Mouse (Mus musculus) left cerebral cortex, adult 9 months (tissue): ENCODE measurements around the gene Nipsnap1.

Source experiments
- DNase-seq, 2 experiments: peaks; one replicate each; pipeline ENCODE4 v3.0.0; 2022; ENCODE audit warnings: low spot score in 2 of 2

Nipsnap1 gene

DNA sequence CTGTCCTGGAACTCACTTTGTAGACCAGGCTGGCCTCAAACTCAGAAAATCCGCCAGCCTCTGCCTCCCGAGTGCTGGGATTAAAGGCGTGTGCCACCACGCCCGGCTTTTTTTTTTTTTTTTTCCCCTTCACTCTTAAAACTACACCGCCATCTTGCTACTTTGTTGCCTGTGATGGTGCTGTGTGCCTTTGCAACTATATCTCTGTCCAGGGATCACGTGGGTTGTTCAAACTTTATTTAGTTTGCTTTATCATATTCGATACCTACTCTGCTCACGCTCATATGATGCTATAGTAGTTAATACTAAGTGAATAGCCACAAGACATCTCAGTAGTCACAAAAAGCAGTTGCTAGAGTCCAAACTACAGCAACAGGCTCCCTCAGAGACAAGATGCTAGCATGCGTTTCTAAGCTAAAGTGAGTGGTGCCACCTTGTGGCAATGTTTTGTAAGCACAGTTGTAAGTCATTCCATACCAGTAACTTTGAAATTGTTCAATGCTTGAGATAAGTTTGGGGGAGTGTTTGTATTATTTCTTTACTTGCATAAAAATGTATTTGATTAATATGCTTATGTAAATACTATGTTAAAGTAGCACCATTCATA lies 8.0 kb upstream of the Nipsnap1 start:
- peak in 1 of 2 experiments; percentile 63 for DNase-seq

DNA sequence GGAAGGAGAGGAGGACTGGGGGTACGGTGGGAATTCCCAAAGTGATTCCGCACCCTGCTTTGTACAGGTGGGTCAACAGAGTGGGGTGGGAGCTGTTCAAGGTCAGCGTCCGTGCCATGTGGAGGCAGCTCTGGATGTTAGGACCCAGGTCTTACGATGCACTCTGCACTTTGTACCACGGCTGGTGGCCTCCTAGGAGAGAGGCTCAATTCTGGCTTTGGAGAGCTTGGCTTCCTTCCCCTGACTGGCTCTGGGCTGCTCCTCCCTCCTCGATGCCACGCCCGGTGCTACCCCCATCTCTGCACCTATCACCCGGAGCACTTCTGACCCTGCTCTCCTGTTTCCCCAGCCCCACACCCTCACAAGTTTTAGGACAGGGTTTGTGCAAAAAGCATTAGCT lies 800 bp downstream of the Nipsnap1 start:
- DNase-seq, result no peak

DNA sequence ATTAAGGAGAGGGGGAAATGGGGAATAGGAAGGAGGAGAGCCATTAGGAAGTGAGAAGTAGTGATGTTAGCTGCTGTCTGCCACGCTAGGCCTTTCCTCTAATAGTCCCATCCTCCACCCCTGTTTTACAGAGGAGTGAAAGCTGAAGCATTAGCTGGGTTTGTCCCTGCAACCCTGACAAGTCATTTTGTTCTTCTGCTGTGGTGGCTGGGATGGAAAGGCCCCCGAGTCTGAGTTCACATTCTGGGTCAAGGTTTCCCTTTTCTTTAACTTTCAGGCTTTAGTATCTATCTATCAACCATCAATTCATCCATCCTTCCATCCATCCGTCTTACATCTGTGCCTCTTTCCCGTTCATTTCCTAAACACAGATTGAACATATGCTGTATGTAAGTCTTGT lies 7.3 kb downstream of the Nipsnap1 start:
- DNase-seq, result no peak

DNA sequence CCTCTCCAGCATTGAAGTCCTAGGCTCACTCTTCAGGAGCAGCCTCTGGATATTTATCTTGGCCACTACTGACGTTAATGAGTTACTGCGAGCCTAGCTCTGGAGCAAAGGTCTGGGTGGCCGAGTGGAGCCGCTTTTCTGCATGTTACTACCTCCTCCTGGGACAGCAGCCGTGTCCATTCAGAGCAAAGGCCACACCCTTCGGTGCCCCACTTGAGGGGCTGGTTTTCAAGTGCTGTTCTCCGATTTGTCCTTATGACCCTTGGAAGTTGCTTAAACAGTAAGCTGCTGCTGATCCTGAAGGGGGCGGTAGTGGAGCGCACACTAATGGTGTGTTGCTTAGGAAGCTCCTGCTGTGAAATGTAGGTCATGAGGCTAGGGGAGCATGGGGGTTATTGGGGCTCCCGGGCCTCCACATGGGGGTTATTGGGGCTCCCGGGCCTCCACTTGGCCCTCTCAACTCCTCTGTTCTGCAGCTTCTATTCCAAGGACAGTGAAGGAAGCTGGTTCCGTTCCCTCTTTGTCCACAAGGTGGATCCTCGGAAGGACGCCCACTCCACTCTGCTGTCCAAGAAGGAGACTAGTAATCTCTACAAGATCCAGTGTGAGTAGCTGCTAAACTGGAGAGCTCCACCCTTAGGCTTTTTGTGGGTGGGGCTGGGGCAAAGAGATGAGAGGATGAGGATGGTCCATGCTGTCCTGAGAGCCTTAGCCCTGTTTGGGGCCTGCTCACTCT lies 9.3 kb downstream of the Nipsnap1 start:
- peak in 1 of 2 experiments; percentile 12 for DNase-seq

DNA sequence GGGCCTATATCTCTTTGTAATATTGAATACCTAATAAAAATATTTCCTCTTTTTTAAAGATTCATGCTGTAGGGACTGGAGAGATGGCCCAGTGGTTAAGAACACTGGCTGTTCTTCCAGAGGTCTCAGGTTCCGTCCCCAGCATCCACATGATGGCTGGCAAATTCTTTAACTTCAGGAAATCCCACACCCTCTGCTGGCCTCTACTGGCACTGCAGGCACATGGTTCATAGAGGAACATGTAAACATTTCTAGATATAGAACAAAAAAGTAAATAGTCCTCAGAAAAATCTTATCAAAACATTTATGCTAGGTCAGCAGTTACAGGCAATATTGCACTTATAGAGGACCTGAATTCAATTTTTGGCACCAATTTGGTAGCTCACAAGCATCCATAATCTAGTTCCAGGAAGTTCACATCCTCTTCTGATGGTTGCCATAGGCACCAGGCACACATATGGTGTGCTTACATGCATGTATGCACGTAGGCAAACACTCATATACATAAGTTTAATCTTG lies 11.7 kb downstream of the Nipsnap1 start:
- peak in 1 of 2 experiments; percentile 48 for DNase-seq

DNA sequence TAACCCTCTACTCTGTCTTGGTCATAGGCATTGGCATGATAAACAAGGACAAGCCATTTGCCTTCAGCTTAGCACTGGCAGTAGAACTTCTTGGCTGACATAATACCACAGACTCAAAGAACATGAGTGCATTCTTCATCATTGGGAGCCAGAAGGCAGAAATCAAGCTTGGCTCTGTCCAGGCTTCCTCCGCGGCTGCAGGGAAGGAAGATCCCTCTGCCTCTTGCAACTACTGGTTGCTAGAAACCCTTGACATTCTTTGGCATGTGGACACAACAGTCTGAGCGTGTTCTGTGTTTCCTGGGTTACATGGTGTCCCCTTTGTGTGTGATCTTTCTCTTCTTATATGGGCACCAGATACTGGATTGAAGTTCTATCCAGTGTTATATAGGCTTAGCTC lies 13.2 kb downstream of the Nipsnap1 start:
- no peak for DNase-seq

DNA sequence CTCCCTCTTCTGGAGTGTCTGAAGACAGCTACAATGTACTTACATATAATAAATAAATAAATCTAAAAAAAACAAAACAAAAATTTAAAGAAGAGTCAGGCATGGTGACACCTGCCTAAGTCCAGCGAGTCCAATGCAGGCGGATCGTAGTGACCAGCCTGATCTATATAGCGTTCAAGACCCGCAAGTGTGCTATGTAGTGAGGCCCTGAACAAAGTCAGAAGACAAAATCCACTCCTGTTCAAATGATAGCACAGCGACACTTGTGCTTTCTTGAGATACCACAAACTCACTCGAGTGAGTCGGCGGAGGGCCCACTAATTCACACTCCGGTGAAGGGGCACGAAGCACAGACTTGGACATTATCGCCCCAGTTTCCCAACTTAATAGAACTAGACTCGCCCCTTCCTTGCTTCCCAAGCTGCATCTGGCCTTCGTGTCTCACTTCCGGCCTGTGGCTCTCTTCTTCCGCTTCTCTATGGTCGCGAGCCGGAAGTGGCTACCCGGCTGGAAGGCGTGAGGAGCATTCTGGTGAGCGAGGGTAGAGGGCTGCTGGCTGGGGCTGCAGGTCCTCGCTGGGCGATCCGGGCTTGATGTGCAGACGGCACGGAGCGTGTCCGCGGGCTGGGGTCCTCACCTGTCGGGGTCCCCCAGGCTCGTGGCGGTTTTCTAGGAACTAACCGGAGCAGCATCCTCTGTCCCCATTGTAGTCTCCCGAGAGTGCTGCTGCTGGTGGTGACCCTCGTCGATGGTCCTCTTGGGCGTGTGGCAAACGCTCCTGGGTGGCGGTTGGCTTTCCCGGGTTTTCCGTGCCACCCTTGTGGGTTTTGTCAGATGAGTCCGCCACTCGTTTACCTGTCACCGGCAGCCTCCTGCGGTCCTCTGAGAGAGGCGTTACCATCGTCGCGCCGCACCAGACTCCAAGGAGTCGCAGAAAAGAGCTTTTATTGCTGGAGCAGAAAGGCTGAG lies 21.4 kb downstream of the Nipsnap1 start, which contains the start of gene Thoc5:
Gene Thoc5 (plus strand): TSS at position 473 of the 969 bp plus-strand sequence.
- peak; percentile 55 to 83 for DNase-seq

DNA sequence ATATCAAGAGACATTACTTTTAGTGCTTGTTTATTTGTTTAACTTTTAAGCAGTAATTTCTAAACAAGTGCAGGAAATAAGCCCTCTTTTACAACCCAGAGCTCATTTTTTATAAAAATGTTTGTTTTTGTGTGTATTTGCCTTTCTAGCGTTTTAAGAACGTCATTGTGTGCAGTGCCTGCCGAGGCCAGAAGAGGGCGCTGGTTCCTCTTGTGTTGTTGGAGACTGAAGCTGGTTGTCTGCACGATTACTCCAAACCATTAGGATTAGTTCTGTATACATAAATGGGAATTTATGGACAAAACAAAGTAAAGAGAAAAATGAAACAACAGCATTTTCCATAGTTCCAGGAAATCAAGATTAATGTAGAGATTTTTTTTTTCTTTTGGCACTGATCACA lies 26.7 kb downstream of the Nipsnap1 start:
- DNase-seq, result no peak

DNA sequence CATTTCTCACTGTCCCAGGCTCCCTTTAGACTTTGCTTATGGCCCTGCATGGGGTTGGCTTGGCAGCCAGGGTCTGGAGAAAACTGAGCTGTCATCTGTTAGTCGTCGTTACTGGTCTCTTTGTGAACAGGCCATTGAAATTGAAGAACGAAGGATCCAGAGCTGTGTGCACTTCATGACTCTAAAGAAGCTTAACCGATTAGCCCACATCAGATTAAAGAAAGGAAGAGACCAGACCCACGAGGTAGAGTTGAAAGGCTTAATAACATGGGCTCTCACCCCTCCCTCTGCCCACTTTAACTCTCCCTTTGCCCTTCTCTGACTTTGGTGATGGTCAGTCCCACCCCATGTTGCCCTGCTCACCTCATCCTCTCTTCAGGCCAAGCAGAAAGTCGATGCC lies 28.2 kb downstream of the Nipsnap1 start:
- DNase-seq, result no peak

DNA sequence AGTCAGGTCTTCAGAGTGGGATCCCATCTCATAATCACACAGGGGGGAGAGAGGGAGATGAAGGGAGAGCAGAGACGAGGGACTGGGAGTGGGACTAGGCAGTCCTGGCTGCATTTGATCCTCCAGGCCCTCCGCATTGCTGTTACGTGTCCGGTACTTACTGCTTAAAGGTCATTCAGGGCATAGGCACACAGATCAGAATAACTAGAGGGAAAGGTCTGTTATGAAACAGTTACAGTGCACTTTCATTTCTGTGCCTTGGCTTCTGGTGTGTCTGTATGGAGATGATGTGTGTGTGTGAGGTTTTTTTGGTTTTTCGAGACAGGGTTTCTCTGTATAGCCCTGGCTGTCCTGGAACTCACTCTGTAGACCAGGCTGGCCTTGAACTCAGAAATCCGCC lies 32.5 kb downstream of the Nipsnap1 start:
- no peak for DNase-seq

DNA sequence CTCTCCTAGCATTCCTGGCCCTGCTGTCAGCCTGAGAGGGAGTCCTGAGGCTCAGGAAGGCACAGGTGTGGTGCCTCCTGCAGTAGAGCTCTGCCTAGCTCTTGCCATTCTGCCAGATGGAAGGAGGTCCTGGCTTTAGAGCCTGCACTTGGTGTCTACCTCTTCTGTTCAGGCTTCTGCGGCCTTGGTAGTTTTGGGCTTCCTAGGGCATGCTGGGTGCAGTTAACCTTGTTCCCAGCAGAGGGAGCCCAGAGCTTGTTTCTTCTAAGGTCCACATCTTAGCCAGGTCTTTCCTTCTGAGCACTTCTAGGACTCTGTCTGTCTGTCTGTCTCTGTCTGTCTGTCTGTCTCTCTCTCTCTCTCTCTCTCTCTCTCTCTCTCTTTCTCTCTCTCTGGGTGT lies 42.3 kb downstream of the Nipsnap1 start:
- DNase-seq, result peak in 1 of 2 experiments; percentile 70

DNA sequence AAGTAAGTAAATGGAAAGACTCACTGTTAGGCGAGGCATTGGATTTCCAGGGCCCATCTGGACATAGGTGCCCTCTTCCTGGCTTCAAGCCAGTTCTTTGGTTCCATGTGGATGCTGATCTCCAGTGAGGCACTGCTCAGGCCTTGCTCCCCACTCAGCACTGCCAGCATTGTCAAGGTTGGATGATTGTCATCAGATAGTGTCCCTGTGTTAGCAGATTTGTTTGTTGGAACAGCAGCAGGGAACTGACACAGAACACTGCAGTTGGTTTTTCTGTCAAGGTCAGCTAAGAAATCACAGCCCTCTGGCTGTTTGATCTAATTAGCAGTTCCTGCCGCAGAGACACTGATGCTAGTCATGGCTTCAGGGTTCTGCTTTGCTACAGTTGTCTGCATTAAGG lies 47.5 kb downstream of the Nipsnap1 start:
- no peak for DNase-seq

DNA sequence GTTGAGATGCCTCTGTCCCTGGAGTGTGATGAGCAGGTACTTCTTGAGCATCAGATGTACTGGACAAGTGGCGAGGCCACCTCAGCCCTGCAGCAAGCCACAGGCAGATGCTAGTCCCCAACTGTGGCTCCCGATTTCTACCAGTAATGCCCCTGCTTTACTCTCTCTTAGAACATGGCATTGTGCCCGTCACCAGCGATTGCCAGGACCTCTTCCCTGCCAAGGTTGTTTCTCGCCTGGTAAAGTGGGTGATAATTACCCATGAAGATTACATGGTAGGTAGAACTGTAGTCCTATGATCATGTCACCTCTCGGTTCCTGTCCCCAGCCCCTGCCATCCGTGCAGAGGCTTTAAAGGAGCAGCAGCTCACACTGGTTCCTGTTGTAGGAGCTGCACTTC lies 48.0 kb downstream of the Nipsnap1 start:
- DNase-seq, result no peak

DNA sequence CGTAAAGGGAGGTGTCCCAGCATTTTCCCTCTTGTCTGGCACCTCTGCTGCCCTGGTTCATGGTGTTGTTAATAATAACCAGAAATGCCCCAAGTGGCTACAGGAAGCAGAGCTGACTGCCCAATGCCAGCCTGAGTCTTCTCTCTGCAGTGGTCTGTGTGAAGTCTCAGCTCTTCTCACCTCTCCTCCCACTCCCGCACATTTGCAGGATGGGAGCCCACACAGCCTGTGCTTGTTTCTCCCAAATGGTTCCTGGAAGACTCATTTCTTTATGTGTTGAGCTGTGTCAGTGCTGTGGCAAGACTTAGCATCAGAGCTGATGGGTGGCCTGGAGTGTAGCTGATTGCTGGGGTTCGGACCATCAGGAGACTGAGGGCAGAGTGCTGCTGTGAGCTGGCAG lies 53.5 kb downstream of the Nipsnap1 start:
- peak in 1 of 2 experiments; percentile 68 for DNase-seq

DNA sequence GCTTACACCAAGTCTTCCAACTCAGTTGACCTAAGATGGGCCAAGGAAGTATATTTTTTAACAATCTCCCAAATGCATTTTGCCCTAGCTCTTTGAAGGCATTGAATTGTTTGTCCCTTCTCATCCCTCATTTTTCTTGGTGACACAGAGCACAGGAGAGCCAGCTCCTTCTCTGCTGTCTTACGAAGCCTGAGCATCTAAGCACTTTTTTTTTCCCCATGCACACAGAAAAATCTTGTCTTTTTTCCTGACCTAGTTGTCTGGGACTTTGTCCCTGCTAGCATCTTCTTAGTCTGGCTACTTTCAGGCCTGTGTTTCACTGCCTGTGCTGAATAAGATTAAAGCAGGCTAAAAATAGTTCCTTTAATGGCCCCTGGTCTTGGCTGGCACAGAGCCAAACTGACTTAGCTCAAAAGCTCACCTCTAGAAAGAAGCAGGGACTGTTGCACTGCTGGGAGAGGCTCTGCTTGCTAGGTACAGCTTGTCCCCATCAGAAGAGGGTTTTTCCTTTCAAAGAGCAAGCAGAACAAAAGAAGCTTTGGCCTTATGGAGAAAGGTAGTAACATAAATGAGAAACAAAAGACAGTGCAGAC lies 57.4 kb downstream of the Nipsnap1 start:
- no peak for DNase-seq

DNA sequence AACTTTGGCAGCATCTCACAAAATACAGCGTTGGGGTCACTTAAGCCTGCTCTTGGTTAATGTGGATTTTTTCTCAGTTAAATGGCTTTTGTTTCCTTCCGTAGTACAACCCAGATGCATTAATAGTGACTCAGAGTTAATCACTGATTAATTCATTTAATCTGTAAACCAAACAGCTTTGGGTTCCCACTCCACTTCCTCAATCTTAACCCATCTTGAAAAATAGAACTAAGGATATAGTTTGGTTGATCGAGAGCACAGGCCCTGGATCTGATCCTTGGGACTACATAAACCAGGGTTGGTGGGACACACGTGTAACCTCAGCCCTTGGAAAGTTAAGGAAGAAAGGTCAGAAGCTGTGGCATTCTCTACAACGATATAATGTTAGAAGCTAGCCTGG lies 62.5 kb downstream of the Nipsnap1 start:
- no peak for DNase-seq
